Mouse (Mus musculus): Measurements from ENCODE around the gene Fbxo41. TPM values are rescaled to one million over a fixed set of nuclear protein-coding genes. Genes with fewer than 3 reads are reported as not detected.
A peak's percentile ranks its signal among the peaks of the same experiment; 100 is the strongest.

Fbxo41 gene
- polyA plus RNA-seq, 1 experiment from 2014 or later = 1.1 TPM

GRCm38 (mm10) chr6:85431842-85432431, 70.9 kb downstream of the Fbxo41 start, which contains the start of gene Smyd5:
Gene Smyd5 (plus strand): TSS chr6:85431989.
- Histone ChIP-seq H3K4me3 (ENCODE audit: low read depth, low read length) (peak within 1 kb of the TSS; percentile 87), H3K4me2 (ENCODE audit: low read depth, low read length, severe bottlenecking) (peak within 1 kb of the TSS; percentile 85), H3K9me3 (ENCODE audit: control insufficient read depth, low read length) (no peaks in the 10 kb centered on the region), H3K27ac (ENCODE audit: low read depth, low read length) (no peak within 1 kb of the TSS), H3K9ac (ENCODE audit: low read length) (peak within 1 kb of the TSS; percentile 79), H3K4me1 (replicated peaks; ENCODE audit: control insufficient read depth, insufficient read depth, low read length) (no peaks in the 10 kb centered on the region), H3K36me3 (ENCODE audit: control insufficient read depth, insufficient read depth, low read length) (no peaks in the 10 kb centered on the region), H3K27me3 (ENCODE audit: control insufficient read depth, insufficient read depth, low read length) (no peaks in the 10 kb centered on the region)
- ATAC-seq (replicated peaks; ENCODE audit: low FRiP score) (peak; percentile 75), DNase-seq (ENCODE audit: low spot score) (peak; percentile 91)
- WGBS = under 1% methylated on average over 39 of the region's 39 CpGs

- no peak overlapping the region for H3K27ac ChIP-seq (ENCODE audit: low read depth, low read length)
- H3K4me3 ChIP-seq (ENCODE audit: low read depth, low read length) = peak overlapping the region; percentile 87
- H3K9ac ChIP-seq (ENCODE audit: low read length) = peak overlapping the region; percentile 79
- no peaks in the 10 kb centered on the region for H3K4me1 ChIP-seq (replicated peaks; ENCODE audit: control insufficient read depth, insufficient read depth, low read length)
- DNase-seq (ENCODE audit: low spot score) (no peak), ATAC-seq (replicated peaks; ENCODE audit: low FRiP score) (peak; percentile 70)
- no peaks in the 10 kb centered on the region for H3K9me3 ChIP-seq (ENCODE audit: control insufficient read depth, low read length)
- WGBS = 50% methylated on average over 8 of the region's 8 CpGs
- no peaks in the 10 kb centered on the region for H3K36me3 ChIP-seq (ENCODE audit: control insufficient read depth, insufficient read depth, low read length)
- no peaks in the 10 kb centered on the region for H3K27me3 ChIP-seq (ENCODE audit: control insufficient read depth, insufficient read depth, low read length)
- peak overlapping the region; percentile 85 for H3K4me2 ChIP-seq (ENCODE audit: low read depth, low read length, severe bottlenecking)
Observed at GRCm38 (mm10) chr6:85431274-85431841, 71.4 kb downstream of the Fbxo41 start.

- H3K36me3 ChIP-seq (ENCODE audit: control insufficient read depth, insufficient read depth, low read length) = no peaks in the 10 kb centered on the region
- H3K9me3 ChIP-seq (ENCODE audit: control insufficient read depth, low read length) = no peaks in the 10 kb centered on the region
- no peaks in the 10 kb centered on the region for H3K4me1 ChIP-seq (replicated peaks; ENCODE audit: control insufficient read depth, insufficient read depth, low read length)
- no peak for DNase-seq (ENCODE audit: low spot score)
- 12% methylated on average over 28 of the region's 28 CpGs for WGBS
- no peak within 1 kb of the TSS for H3K9ac ChIP-seq (ENCODE audit: low read length)
- ATAC-seq (replicated peaks; ENCODE audit: low FRiP score) = no peak
- H3K27me3 ChIP-seq (ENCODE audit: control insufficient read depth, insufficient read depth, low read length) = 0 out of 2 replicates have a peak, but pooled peaks cover 2% of the 10 kb centered on the region
- no peak within 1 kb of the TSS for H3K4me3 ChIP-seq (ENCODE audit: low read depth, low read length)
- H3K27ac ChIP-seq (ENCODE audit: low read depth, low read length) = no peak within 1 kb of the TSS
- no peak within 1 kb of the TSS for H3K4me2 ChIP-seq (ENCODE audit: low read depth, low read length, severe bottlenecking)
Observed at GRCm38 (mm10) chr6:85423836-85424379, 78.9 kb downstream of the Fbxo41 start, which contains the start of gene Noto. Gene Noto (plus strand): TSS chr6:85423886.

Other genes with a start within 250 kb of the Fbxo41 start
- gene Sfxn5, start 169.6 kb downstream of the Fbxo41 start, polyA plus RNA-seq (2014; fragmentation: Nextera tagmentation; extraction: Ambion mirVana) = 12.5 and 13.8 TPM in 2 replicates
- gene Rab11fip5, start 128.4 kb downstream of the Fbxo41 start, polyA plus RNA-seq (2014; fragmentation: Nextera tagmentation; extraction: Ambion mirVana) = 4.5 and 5.1 TPM in 2 replicates
- not detected in 2 replicates for gene Noto, start 79.1 kb downstream of the Fbxo41 start, polyA plus RNA-seq (2014; fragmentation: Nextera tagmentation; extraction: Ambion mirVana)
- 49.8 and 52.7 TPM in 2 replicates for gene Smyd5, start 71.0 kb downstream of the Fbxo41 start, polyA plus RNA-seq (2014; fragmentation: Nextera tagmentation; extraction: Ambion mirVana)
- gene Cct7, start 51.5 kb downstream of the Fbxo41 start, polyA plus RNA-seq (2014; fragmentation: Nextera tagmentation; extraction: Ambion mirVana) = 647 and 695 TPM in 2 replicates
- 26.3 and 27.5 TPM in 2 replicates for gene Pradc1, start 51.0 kb downstream of the Fbxo41 start, polyA plus RNA-seq (2014; fragmentation: Nextera tagmentation; extraction: Ambion mirVana)
- not detected in 2 replicates for gene Egr4, start 10.6 kb upstream of the Fbxo41 start, polyA plus RNA-seq (2014; fragmentation: Nextera tagmentation; extraction: Ambion mirVana)
- 11.8 and 13.5 TPM in 2 replicates for gene Alms1, start 84.5 kb upstream of the Fbxo41 start, polyA plus RNA-seq (2014; fragmentation: Nextera tagmentation; extraction: Ambion mirVana)
- not detected in 2 replicates for gene Nat8f7, start 210.2 kb upstream of the Fbxo41 start, polyA plus RNA-seq (2014; fragmentation: Nextera tagmentation; extraction: Ambion mirVana)